Mouse (Mus musculus) neural tube, embryonic 11.5 days (tissue): ENCODE measurements around the gene Tmem202. TPM values are rescaled to one million over a fixed set of nuclear protein-coding genes. Genes with fewer than 3 reads are reported as not detected.

Experiments used
- ATAC-seq: fragments of 200-750 bp; cut with Nextera tagmentation; 2 replicates; pipeline ENCODE4 v1.8.0; 2017; ENCODE audit warnings: moderate number of reproducible peaks, mild to moderate bottlenecking, moderate TSS enrichment, moderate library complexity; ENCODE audit not compliant: insufficient read depth, low FRiP score, low TSS enrichment
- DNase-seq: peaks from one replicate; pipeline ENCODE4 v3.0.0-alpha.2; 2015; ENCODE audit warnings: low spot score
- H3K27ac ChIP-seq: fragments of 300-500 bp; sonication (generic); 2 replicates; pipeline ENCODE4 v1.5.1; 2014; ENCODE audit warnings: low read depth, mild to moderate bottlenecking, low read length
- H3K27me3 ChIP-seq: fragments of 300-500 bp; sonication (generic); 2 replicates; pipeline ENCODE4 v1.6.1; 2014; ENCODE audit warnings: mild to moderate bottlenecking, low read length, mixed read lengths; ENCODE audit not compliant: control insufficient read depth, insufficient read depth
- H3K36me3 ChIP-seq: fragments of 300-500 bp; sonication (generic); 2 replicates; pipeline ENCODE4 v1.6.1; 2014; ENCODE audit warnings: mild to moderate bottlenecking, low read length, moderate library complexity, mixed read lengths; ENCODE audit not compliant: control insufficient read depth, insufficient read depth
- H3K4me1 ChIP-seq: fragments of 300-500 bp; sonication (generic); 2 replicates; pipeline ENCODE4 v1.6.1; 2014; ENCODE audit warnings: low read length, mixed read lengths; ENCODE audit not compliant: control insufficient read depth, insufficient read depth
- H3K4me2 ChIP-seq: fragments of 300-500 bp; sonication (generic); 2 replicates; pipeline ENCODE4 v1.6.1; 2014; ENCODE audit warnings: low read depth, mild to moderate bottlenecking, moderate library complexity
- H3K4me3 ChIP-seq: fragments of 300-500 bp; sonication (generic); 2 replicates; pipeline ENCODE4 v1.5.1; 2014; ENCODE audit warnings: low read depth, low read length
- H3K9ac ChIP-seq: fragments of 300-500 bp; sonication (generic); 2 replicates; pipeline ENCODE4 v1.6.1; 2014; ENCODE audit warnings: mild to moderate bottlenecking, low read length
- H3K9me3 ChIP-seq: fragments of 300-500 bp; sonication (generic); 2 replicates; pipeline ENCODE4 v1.6.1; 2016; ENCODE audit warnings: low read length; ENCODE audit not compliant: control insufficient read depth
- WGBS: fragments of 180-500 bp; shearing (Covaris S2); extraction: QIAGEN DNeasy Blood & Tissue Kit; methylation state at CpG from one replicate; pipeline ENCODE4 v1.1.7; 2014; 5-methylcytosine and 5-hydroxymethylcytosine counted together
- polyA plus RNA-seq: library from polyadenylated mRNA; unstranded; fragments of >200 nt; fragmentation: Nextera tagmentation; extraction: Ambion mirVana; gene quantifications from 2 replicates; pipeline ENCODE4 v1.2.1, GENCODE M21; 2014

Gene Tmem202
- polyA plus RNA-seq: not detected in 2 replicates

DNA sequence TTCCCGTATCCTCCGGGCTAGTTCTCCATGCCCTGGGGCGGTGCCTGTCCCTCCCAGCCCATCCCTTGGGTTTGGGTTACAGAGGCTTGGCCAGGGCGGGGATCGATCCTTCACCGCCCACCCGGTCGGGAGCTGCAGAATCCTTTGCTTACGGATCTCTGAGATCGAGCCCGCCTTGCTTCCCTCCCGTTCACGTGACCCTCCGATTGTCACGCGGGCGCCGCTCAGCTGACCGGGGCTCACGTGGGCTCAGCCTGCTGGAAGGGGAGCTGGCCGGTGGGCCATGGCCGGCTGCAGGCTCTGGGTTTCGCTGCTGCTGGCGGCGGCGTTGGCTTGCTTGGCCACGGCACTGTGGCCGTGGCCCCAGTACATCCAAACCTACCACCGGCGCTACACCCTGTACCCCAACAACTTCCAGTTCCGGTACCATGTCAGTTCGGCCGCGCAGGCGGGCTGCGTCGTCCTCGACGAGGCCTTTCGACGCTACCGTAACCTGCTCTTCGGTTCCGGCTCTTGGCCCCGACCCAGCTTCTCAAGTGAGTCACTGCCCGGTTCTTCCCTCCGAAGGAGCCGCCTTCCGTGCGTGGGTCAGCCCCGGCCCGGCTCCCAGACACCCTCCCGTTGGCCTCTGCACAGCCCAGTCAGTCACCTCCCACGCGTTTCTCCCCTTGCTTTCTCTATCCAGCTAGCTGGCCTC lies at the start of gene Tmem202, which contains the start of gene Hexa:
Tmem202 (minus strand) TSS at position 407 of the 697 bp plus-strand sequence.
Hexa (plus strand) TSS at position 100 of the 697 bp plus-strand sequence.
- Histone ChIP-seq H3K4me1 (peaks cover 5% of the 10 kb centered on the region), H3K9me3 (no peaks in the 10 kb centered on the region), H3K36me3 (no peaks in the 10 kb centered on the region), H3K9ac (peak within 1 kb of the TSS; percentile 72), H3K27me3 (no peaks in the 10 kb centered on the region), H3K4me2 (peak within 1 kb of the TSS; percentile 89), H3K4me3 (peak within 1 kb of the TSS; percentile 56), H3K27ac (no peak within 1 kb of the TSS)
- WGBS: 5% methylated on average over 55 of the region's 55 CpGs
- peak; percentile 81 for ATAC-seq
- DNase-seq: peak; percentile 90

DNA sequence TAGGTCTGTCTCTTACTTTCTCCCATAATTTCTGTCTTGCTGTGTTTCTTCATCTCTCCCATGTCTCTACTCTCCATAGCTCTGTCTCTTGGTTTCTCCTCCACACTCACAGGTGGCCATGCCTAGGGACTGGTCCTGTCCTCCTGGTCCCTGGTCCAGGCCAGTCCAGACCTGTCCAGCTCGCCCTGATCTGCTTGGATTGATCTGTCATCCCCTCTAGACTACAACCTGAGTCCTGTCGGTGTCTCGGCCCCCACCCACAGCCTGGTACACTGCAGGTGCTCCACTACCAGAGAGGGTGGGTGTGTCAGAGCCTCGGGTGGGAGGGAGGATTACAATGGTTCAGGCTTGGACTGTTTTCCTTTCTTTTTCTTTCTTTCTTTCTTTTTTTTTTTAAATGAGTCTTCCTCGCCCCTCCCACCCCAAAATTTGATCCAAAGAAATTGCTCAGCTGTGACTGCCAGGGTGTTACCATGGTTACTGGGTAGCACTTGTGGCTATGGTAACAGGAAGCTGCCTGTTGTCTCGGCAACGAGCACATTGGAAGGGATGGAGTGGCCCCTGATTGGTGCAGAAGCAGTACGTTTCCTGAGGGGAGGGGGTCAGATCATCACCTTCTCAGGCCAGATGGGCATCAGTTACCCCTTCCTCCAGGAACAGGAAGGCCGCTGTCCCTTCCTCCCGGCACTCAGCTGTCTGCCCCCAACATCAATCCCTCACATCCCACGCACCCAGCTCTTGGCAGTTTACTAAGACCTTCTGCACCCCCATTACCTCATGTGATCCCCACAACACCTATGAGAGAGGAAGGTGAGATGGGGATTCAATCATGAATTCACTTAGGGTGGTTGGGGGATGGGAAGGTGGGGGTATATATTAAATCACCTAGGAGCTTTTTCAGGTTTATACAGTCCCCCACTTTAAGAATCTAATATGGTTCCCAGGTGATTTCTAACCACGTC lies 49.3 kb upstream of the Tmem202 start:
- Histone ChIP-seq H3K27ac (no peak overlapping the region), H3K9me3 (no peaks in the 10 kb centered on the region), H3K4me3 (no peak overlapping the region), H3K4me1 (0 out of 2 replicates have a peak, but pooled peaks cover 3% of the 10 kb centered on the region), H3K36me3 (no peaks in the 10 kb centered on the region), H3K9ac (no peak overlapping the region), H3K4me2 (no peak overlapping the region), H3K27me3 (no peaks in the 10 kb centered on the region)
- WGBS: 38% methylated on average over 12 of the region's 12 CpGs
- ATAC-seq (no peak), DNase-seq (peak; percentile 49)

DNA sequence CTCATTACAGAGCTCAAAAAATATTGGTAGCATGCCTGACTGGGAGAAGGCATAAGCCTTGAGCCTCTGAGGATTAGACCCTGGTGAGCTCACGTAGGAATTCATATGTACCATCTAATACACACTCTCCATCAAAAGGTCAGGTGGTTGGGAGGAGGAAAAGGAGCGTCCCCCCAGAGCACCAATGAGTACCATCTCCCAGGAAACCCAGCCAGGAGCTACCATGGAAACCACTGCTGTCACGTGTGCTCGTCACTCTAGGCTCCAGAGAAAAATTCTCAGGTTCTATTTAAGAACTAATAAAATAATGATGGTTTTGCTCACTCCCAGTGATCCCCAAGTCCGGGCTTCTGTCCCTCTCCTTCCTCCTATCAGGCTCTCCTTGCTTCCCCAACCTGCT lies 48.6 kb upstream of the Tmem202 start:
- Histone ChIP-seq H3K27ac (no peak overlapping the region), H3K4me3 (no peak overlapping the region), H3K9ac (no peak overlapping the region), H3K4me2 (no peak overlapping the region), H3K27me3 (no peaks in the 10 kb centered on the region), H3K36me3 (no peaks in the 10 kb centered on the region), H3K4me1 (0 out of 2 replicates have a peak, but pooled peaks cover 3% of the 10 kb centered on the region), H3K9me3 (no peaks in the 10 kb centered on the region)
- ATAC-seq (no peak), DNase-seq (no peak)
- 64% methylated on average over 5 of the region's 5 CpGs for WGBS

DNA sequence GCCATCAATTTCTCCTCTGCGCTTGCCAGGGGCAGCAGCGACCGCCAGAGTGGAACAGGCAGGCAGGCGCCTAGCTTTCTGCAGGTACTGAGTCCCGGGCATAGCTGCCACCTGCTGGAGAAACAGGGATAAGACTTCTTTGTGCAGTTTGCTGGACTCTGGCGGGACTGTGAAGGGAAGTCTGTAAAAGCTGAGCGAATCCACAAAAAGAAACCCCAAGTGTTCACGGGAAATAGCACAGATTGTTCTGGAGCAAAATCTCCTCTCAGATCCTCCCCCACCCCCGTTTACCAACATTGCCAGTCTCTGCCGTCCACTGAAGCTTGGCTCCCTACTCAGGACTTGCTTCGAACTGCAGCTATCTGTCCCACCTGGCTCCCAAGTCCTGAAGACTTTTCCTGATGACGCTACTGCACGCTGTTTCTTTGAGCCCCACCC lies 45.2 kb upstream of the Tmem202 start:
- H3K27me3 ChIP-seq: no peaks in the 10 kb centered on the region
- no peaks in the 10 kb centered on the region for H3K9me3 ChIP-seq
- peak overlapping the region; percentile 37 for H3K4me2 ChIP-seq
- no peaks in the 10 kb centered on the region for H3K36me3 ChIP-seq
- H3K27ac ChIP-seq: no peak overlapping the region
- ATAC-seq (0 out of 2 replicates have a peak, but pooled peaks have one; percentile 31), DNase-seq (peak; percentile 78)
- H3K9ac ChIP-seq: peak overlapping the region; percentile 30; the same call in 1 of the 2 replicates
- H3K4me3 ChIP-seq: no peak overlapping the region
- H3K4me1 ChIP-seq: 0 out of 2 replicates have a peak, but pooled peaks cover 3% of the 10 kb centered on the region
- 8% methylated on average over 13 of the region's 13 CpGs for WGBS

DNA sequence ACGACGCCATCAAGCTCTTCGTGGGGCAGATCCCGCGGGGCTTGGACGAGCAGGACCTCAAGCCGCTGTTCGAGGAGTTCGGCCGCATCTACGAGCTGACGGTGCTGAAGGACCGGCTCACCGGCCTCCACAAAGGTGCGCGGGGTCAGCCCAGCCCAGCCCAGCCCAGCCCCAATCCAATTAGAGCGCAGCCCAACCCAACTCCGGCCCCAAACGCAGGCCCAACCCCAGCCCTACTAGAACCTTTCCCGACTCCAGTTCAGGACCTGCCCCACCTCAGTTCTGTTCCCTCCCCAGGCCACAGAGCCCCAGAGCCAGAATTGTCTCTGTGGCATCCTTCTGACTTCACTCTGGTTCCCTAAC lies 38.8 kb upstream of the Tmem202 start:
- H3K9ac ChIP-seq: peak overlapping the region; percentile 45
- peak overlapping the region; percentile 39 for H3K4me2 ChIP-seq
- H3K27me3 ChIP-seq: peaks cover 5% of the 10 kb centered on the region; the same call in 1 of the 2 replicates
- no peak for DNase-seq
- H3K36me3 ChIP-seq: no peaks in the 10 kb centered on the region
- no peak; the same call in 1 of the 2 replicates for ATAC-seq
- peak overlapping the region; percentile 34 for H3K4me3 ChIP-seq
- no peaks in the 10 kb centered on the region; the same call in 1 of the 2 replicates for H3K4me1 ChIP-seq
- H3K27ac ChIP-seq: peak overlapping the region; percentile 42; the same call in 1 of the 2 replicates
- WGBS: under 1% methylated on average over 20 of the region's 20 CpGs
- H3K9me3 ChIP-seq: no peaks in the 10 kb centered on the region

DNA sequence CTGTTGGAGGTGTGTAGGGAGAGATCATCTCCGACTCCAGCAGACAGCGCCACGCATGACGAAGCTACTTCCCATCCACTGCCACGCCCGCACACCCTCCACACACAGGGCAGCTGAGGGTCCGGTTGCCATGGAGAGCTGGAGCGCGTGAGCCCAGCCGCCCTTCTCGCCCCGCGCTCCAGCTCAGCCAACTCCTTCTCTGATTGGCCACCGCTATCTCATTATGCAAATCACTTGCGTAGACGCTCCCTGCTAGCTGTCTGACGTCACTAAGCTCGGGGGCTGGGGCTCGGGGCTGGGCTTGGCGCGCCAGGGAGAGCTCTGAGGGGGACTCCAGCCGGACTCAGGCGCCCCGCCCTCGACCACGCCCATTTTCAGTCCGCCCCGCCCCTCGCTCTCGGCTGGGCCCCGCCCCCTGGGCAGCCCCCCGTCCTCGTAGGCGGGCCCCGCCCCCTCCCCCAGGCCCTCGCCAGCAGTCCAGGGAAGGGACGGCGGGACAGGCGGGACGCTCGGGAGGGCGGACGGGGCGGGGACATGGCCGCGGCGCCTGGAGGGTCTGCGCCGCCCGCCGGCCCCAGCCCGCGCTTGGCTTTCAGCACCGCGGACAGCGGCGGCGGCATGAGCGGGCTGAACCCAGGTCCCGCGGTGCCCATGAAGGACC lies 38.3 kb upstream of the Tmem202 start, which contains the start of gene Celf6:
Celf6 (plus strand) TSS at position 74 of the 661 bp plus-strand sequence.
- Histone ChIP-seq H3K36me3 (no peaks in the 10 kb centered on the region), H3K4me1 (no peaks in the 10 kb centered on the region; the same call in 1 of the 2 replicates), H3K9me3 (no peaks in the 10 kb centered on the region), H3K27ac (peak within 1 kb of the TSS; percentile 42; the same call in 1 of the 2 replicates), H3K9ac (peak within 1 kb of the TSS; percentile 45), H3K27me3 (peaks cover 5% of the 10 kb centered on the region; the same call in 1 of the 2 replicates), H3K4me2 (peak within 1 kb of the TSS; percentile 39), H3K4me3 (peak within 1 kb of the TSS; percentile 34)
- peak; percentile 99 for DNase-seq
- peak; percentile 98 for ATAC-seq
- under 1% methylated on average over 48 of the region's 61 CpGs for WGBS

DNA sequence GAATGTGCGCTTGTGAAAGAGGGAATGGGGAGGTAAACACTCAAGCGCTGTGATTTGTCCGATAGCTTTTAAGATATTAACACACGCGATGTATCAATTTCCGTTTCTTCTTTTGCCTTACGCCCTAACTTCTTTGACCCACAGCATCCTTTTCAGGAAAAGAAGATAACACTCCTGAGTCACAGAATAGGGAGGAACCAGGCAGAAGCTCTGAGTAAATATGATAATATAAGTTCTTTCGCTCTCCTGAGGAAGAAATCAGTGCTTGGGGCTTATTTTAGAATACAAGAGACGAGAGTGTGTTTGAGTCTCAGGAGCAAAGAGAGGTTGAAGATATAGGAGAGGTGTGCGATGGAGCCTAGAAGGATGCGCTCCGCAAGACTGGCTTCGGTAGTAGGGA lies 37.8 kb upstream of the Tmem202 start:
- 15% methylated on average over 13 of the region's 13 CpGs for WGBS
- Histone ChIP-seq H3K9me3 (no peaks in the 10 kb centered on the region), H3K27ac (no peak overlapping the region), H3K4me3 (peak overlapping the region; percentile 34), H3K27me3 (peaks cover 5% of the 10 kb centered on the region; the same call in 1 of the 2 replicates), H3K4me1 (no peaks in the 10 kb centered on the region; the same call in 1 of the 2 replicates), H3K9ac (no peak overlapping the region), H3K4me2 (peak overlapping the region; percentile 39), H3K36me3 (no peaks in the 10 kb centered on the region)
- DNase-seq (no peak), ATAC-seq (no peak)

DNA sequence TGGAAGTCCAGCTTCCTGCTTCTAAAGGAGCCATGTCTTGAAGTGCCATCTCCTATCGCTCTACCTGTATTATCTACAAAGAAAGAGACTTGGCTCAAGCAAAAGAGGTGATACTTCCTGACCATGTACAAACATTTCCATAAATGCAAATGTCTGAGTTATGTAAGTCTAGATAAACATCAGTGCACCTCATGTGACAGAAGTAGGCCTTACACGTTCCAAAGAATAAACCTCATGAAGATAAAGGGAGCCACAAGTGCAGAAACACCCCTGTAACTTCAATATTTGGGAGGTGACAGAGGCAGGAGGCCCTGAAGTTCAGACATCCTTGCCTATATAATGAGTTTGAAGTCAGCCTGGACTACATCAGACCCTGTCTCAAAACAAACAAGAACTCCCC lies 32.2 kb upstream of the Tmem202 start:
- no peak for DNase-seq
- Histone ChIP-seq H3K4me2 (no peak overlapping the region), H3K4me3 (no peak overlapping the region), H3K27me3 (peaks cover 2% of the 10 kb centered on the region; the same call in 1 of the 2 replicates), H3K36me3 (no peaks in the 10 kb centered on the region), H3K27ac (no peak overlapping the region), H3K9ac (no peak overlapping the region), H3K4me1 (no peaks in the 10 kb centered on the region), H3K9me3 (no peaks in the 10 kb centered on the region)
- ATAC-seq: no peak
- WGBS: 83% methylated on average over 2 of the region's 2 CpGs
